Mouse (Mus musculus) forebrain, embryonic 11.5 days (tissue): Measurements from ENCODE around the gene Bbs12. TPM values are rescaled to one million over a fixed set of nuclear protein-coding genes. Genes with fewer than 3 reads are reported as not detected.

Experiments
- ATAC-seq: fragments of 200-750 bp; cut with Nextera tagmentation; replicated peaks from 2 replicates; pipeline ENCODE4 v1.8.0; 2017; ENCODE audit warnings: moderate TSS enrichment; ENCODE audit not compliant: low FRiP score
- DNase-seq: peaks from one replicate; pipeline ENCODE4 v3.0.0-alpha.2; 2017; ENCODE audit warnings: low spot score
- H3K27ac ChIP-seq: fragments of 300-500 bp; sonication (generic); 2 replicates; pipeline ENCODE4 v1.5.1; 2014; ENCODE audit warnings: low read depth, low read length
- H3K27me3 ChIP-seq: fragments of 300-500 bp; sonication (generic); 2 replicates; pipeline ENCODE4 v1.6.1; 2014; ENCODE audit warnings: mild to moderate bottlenecking, low read length, mixed read lengths; ENCODE audit not compliant: control insufficient read depth, insufficient read depth
- H3K36me3 ChIP-seq: fragments of 300-500 bp; sonication (generic); 2 replicates; pipeline ENCODE4 v1.6.1; 2014; ENCODE audit warnings: mild to moderate bottlenecking, low read length, moderate library complexity, mixed read lengths; ENCODE audit not compliant: control insufficient read depth, insufficient read depth
- H3K4me1 ChIP-seq: fragments of 300-500 bp; sonication (generic); replicated peaks from 2 replicates; pipeline ENCODE4 v1.6.1; 2014; ENCODE audit warnings: low read length, mixed read lengths; ENCODE audit not compliant: control insufficient read depth, insufficient read depth
- H3K4me2 ChIP-seq: fragments of 300-500 bp; sonication (generic); 2 replicates; pipeline ENCODE4 v1.6.1; 2014; ENCODE audit warnings: low read depth, mild to moderate bottlenecking, low read length, moderate library complexity, mixed read lengths; ENCODE audit not compliant: severe bottlenecking
- H3K4me3 ChIP-seq: fragments of 300-500 bp; sonication (generic); 2 replicates; pipeline ENCODE4 v1.5.1; 2014; ENCODE audit warnings: low read depth, low read length
- H3K9ac ChIP-seq: fragments of 300-500 bp; sonication (generic); 2 replicates; pipeline ENCODE4 v1.6.1; 2014; ENCODE audit warnings: low read length
- H3K9me3 ChIP-seq: fragments of 300-500 bp; sonication (generic); 2 replicates; pipeline ENCODE4 v1.6.1; 2016; ENCODE audit warnings: low read length, mixed read lengths; ENCODE audit not compliant: control insufficient read depth
- WGBS: fragments of 180-500 bp; shearing (Covaris S2); extraction: QIAGEN DNeasy Blood & Tissue Kit; methylation state at CpG from one replicate; pipeline ENCODE4 v1.1.7; 2014; 5-methylcytosine and 5-hydroxymethylcytosine counted together
- polyA plus RNA-seq: library from polyadenylated mRNA; unstranded; fragments of >200 nt; fragmentation: Nextera tagmentation; extraction: Ambion mirVana; gene quantifications from 2 replicates; pipeline ENCODE4 v1.2.1, GENCODE M21; 2014

The Bbs12 gene
- polyA plus RNA-seq, 1 experiment from 2014 or later = 8.8 TPM

DNA sequence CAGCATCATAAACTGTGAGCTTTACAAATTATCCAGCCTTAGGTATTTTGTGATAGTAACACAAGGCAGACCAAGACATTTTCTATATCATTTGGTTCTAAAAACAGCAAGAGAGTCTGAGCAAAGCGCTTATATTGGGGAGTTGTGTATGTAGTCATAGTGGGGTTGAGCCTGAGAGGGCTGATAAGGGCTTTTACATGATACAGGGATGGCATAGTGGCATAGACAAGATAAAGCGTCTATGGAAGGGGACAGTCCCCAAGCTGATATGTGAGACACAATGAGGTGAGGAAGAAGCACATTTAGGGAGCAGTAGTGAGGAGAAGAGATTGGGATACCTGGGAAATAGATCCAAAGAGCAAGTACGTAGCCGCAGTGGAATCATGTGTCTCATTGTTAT lies 21.7 kb downstream of the Bbs12 start:
- Histone ChIP-seq H3K36me3 (no peaks in the 10 kb centered on the region), H3K9ac (no peak overlapping the region), H3K4me3 (no peak overlapping the region), H3K4me2 (no peak overlapping the region), H3K27ac (no peak overlapping the region), H3K4me1 (no peaks in the 10 kb centered on the region), H3K9me3 (no peaks in the 10 kb centered on the region), H3K27me3 (no peaks in the 10 kb centered on the region)
- 92% methylated on average over 4 of the region's 4 CpGs for WGBS
- DNase-seq (no peak), ATAC-seq (no peak)

DNA sequence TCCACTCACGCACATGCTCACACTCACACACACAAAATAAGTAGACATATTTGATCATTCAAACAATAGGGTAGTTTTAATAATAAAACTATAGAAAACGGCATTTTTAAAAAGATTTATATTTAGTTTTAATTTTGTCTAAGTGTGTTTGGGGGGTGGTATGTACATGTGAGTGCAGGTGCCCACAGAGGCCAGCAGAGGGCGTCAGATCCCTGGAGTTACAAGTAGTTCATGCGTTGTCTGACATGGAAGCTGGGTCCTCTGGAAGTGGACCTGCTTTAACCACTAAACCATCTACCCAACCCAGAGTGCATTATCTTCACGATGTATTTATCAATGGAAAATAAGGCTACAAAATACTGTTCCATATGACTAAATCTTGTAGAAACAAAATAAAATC lies 28.8 kb downstream of the Bbs12 start:
- 60% methylated on average over 5 of the region's 5 CpGs for WGBS
- H3K36me3 ChIP-seq = no peaks in the 10 kb centered on the region
- no peak overlapping the region for H3K4me3 ChIP-seq
- no peaks in the 10 kb centered on the region for H3K9me3 ChIP-seq
- no peak overlapping the region for H3K9ac ChIP-seq
- DNase-seq (no peak), ATAC-seq (no peak)
- no peak overlapping the region for H3K4me2 ChIP-seq
- no peaks in the 10 kb centered on the region for H3K4me1 ChIP-seq
- H3K27me3 ChIP-seq = no peaks in the 10 kb centered on the region
- H3K27ac ChIP-seq = no peak overlapping the region

DNA sequence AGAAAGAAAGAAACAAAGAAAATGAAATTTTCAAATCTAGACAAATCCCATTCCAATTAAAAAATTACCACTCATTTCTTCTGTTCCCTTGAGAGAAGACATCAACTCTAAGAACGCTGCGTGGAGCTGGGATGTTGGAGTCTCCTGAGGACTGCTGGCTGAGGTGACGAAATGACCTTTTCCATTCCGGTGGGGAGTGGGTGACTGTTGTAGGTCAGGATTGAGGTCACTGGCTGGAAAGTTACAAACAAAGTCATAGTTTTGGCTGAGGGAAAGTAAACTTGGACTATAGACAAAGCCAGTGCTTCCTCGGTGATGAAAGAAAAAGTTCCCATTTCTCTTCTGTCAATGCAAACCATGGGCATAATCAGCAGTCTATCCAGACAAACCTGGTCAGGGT lies 30.5 kb downstream of the Bbs12 start:
- ATAC-seq = no peak
- H3K4me3 ChIP-seq = no peak overlapping the region
- no peaks in the 10 kb centered on the region for H3K36me3 ChIP-seq
- no peaks in the 10 kb centered on the region for H3K4me1 ChIP-seq
- no peak for DNase-seq
- no peak overlapping the region for H3K27ac ChIP-seq
- WGBS = 86% methylated on average over 5 of the region's 5 CpGs
- no peak overlapping the region for H3K9ac ChIP-seq
- H3K27me3 ChIP-seq = peaks cover 6% of the 10 kb centered on the region; the same call in 1 of the 2 replicates
- no peak overlapping the region for H3K4me2 ChIP-seq
- H3K9me3 ChIP-seq = no peaks in the 10 kb centered on the region

DNA sequence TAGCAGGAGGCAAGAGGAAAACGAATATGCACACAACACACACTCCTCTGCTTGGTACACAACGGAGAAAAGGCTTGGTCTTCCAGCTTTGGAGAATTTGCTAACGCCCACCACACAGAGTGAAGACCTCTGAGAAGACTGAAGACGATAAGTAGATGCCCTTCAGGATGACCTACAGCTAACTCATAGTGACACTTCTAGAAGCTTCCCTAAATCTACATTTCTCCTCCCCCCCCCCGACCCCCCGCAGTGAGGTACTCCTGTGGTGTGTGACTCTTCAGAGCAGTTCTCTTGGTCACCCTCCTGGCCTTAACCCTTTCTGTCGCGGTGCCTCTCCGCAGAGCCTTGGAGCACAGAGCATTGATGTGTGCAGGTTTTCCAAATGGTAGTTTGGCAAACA lies 35.3 kb downstream of the Bbs12 start:
- 30% methylated on average over 9 of the region's 9 CpGs for WGBS
- peaks cover 18% of the 10 kb centered on the region; the same call in 1 of the 2 replicates for H3K27me3 ChIP-seq
- DNase-seq (no peak), ATAC-seq (0 out of 2 replicates have a peak, but pooled peaks have one; percentile 7)
- H3K4me3 ChIP-seq = peak overlapping the region; percentile 67; the same call in 1 of the 2 replicates
- H3K9ac ChIP-seq = no peak overlapping the region
- H3K9me3 ChIP-seq = no peaks in the 10 kb centered on the region
- H3K27ac ChIP-seq = no peak overlapping the region
- 0 out of 2 replicates have a peak, but pooled peaks cover 3% of the 10 kb centered on the region for H3K4me1 ChIP-seq
- peak overlapping the region; percentile 98 for H3K4me2 ChIP-seq
- H3K36me3 ChIP-seq = no peaks in the 10 kb centered on the region

DNA sequence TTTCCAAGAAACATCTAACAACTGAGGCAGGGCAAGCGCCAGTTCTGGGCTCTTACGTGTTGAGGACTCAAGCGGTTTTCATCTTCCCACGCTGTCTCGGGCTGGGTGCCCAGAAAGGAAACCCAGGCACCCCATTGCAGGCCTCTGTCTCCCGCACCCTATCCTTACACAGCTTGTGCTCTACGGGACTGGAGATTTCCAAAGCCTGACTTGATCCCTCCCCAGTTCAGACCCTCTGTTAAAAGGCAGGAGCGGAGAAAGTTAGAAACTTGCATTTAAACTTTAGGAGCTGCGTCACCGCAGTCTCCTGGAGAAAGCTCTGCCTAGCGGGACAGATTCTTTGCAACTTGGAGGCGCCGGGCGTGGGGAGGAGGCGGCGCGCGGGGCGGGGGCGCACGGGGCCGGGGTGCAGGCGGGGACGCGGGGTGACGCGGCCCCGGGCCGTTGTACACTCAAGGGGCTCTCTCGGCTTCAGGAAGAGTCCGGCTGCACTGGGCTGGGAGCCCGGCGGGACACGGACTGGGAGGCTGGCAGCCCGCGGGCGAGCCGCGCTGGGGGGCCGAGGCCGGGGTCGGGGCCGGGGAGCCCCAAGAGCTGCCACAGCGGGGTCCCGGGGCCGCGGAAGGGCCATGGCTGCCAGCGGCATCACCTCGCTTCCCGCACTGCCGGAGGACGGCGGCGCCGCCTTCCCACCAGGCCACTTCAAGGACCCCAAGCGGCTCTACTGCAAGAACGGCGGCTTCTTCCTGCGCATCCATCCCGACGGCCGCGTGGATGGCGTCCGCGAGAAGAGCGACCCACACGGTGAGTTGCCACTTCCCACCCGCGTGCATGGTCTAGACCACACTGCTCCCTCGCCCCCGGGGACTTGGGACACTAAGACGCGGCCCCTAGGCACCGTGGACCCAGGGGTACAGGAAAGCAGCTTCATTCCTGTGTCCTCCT lies 36.1 kb downstream of the Bbs12 start, which contains the start of gene Fgf2:
Gene Fgf2, plus strand, starts transcription at position 126 of the 945 bp plus-strand sequence.
- WGBS = 2% methylated on average over 64 of the region's 75 CpGs
- H3K36me3 ChIP-seq = no peaks in the 10 kb centered on the region
- no peaks in the 10 kb centered on the region for H3K9me3 ChIP-seq
- 0 out of 2 replicates have a peak, but pooled peaks cover 3% of the 10 kb centered on the region for H3K4me1 ChIP-seq
- H3K4me2 ChIP-seq = peak within 1 kb of the TSS; percentile 98
- H3K27ac ChIP-seq = no peak within 1 kb of the TSS
- H3K4me3 ChIP-seq = peak within 1 kb of the TSS; percentile 67
- DNase-seq (peak; percentile 70), ATAC-seq (peak; percentile 60)
- H3K9ac ChIP-seq = peak within 1 kb of the TSS; percentile 78
- H3K27me3 ChIP-seq = peaks cover 18% of the 10 kb centered on the region; the same call in 1 of the 2 replicates

DNA sequence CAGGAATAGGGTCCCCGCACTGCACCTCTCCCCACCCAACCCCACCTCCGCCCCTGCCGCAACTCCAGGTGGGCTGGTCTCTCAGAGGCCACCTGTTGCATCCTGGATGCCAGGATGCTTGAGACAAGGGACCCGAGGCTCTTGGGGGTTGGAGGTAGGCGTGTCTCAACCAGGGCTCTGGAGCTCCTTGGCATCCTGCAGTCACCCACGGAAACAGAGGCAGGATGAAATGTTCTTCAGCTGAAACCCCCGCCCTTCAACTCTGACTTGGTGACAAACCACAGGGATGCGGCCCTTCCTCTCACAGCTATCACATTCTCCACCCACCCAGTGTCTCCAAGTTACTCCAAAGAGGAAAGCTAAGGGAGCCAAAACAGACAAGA lies 36.8 kb downstream of the Bbs12 start:
- WGBS = 11% methylated on average over 8 of the region's 8 CpGs
- H3K36me3 ChIP-seq = no peaks in the 10 kb centered on the region
- H3K4me3 ChIP-seq = peak overlapping the region; percentile 67
- ATAC-seq = no peak
- H3K9me3 ChIP-seq = no peaks in the 10 kb centered on the region
- peak overlapping the region; percentile 98 for H3K4me2 ChIP-seq
- peak overlapping the region; percentile 78 for H3K9ac ChIP-seq
- peaks cover 18% of the 10 kb centered on the region; the same call in 1 of the 2 replicates for H3K27me3 ChIP-seq
- DNase-seq = no peak
- 0 out of 2 replicates have a peak, but pooled peaks cover 3% of the 10 kb centered on the region for H3K4me1 ChIP-seq
- no peak overlapping the region for H3K27ac ChIP-seq

GRCm38 (mm10) chr3:37350386-37350785 lies 38.0 kb downstream of the Bbs12 start:
- Histone ChIP-seq H3K9me3 (no peaks in the 10 kb centered on the region), H3K4me2 (no peak overlapping the region), H3K27ac (no peak overlapping the region), H3K27me3 (peaks cover 18% of the 10 kb centered on the region; the same call in 1 of the 2 replicates), H3K4me3 (no peak overlapping the region), H3K36me3 (no peaks in the 10 kb centered on the region), H3K9ac (no peak overlapping the region), H3K4me1 (0 out of 2 replicates have a peak, but pooled peaks cover 3% of the 10 kb centered on the region)
- WGBS = 69% methylated on average over 7 of the region's 7 CpGs
- no peak for DNase-seq
- no peak for ATAC-seq

GRCm38 (mm10) chr3:37353951-37354481 lies 41.7 kb downstream of the Bbs12 start:
- Histone ChIP-seq H3K27me3 (peaks cover 5% of the 10 kb centered on the region; the same call in 1 of the 2 replicates), H3K9me3 (no peaks in the 10 kb centered on the region), H3K4me1 (0 out of 2 replicates have a peak, but pooled peaks cover 1% of the 10 kb centered on the region), H3K27ac (no peak overlapping the region), H3K9ac (no peak overlapping the region), H3K4me2 (no peak overlapping the region), H3K4me3 (no peak overlapping the region), H3K36me3 (no peaks in the 10 kb centered on the region)
- DNase-seq (no peak), ATAC-seq (no peak)
- 81% methylated on average over 10 of the region's 10 CpGs for WGBS
